Mouse (Mus musculus) bone marrow, adult 2 months (tissue): ENCODE results near the gene Trmt10b.

ENCODE experiments used
- CTCF ChIP-seq: fragments of 200-500 bp; IDR thresholded peaks from 2 replicates; pipeline ENCODE4 v1.5.1; 2011; ENCODE audit warnings: low read length, control low read depth; ENCODE audit not compliant: control insufficient read depth, insufficient read depth
- POLR2A ChIP-seq: fragments of 200-500 bp; IDR thresholded peaks from 2 replicates; pipeline ENCODE4 v1.6.1; 2011; ENCODE audit warnings: low read depth, mild to moderate bottlenecking, control low read depth, low read length, borderline replicate concordance; ENCODE audit not compliant: control insufficient read depth

- TF ChIP-seq POLR2A (no peak), CTCF (no peak)
Observed at GRCm38 (mm10) chr4:45356653-45357052, 59.7 kb downstream of the Trmt10b start.
